Mouse (Mus musculus): ENCODE measurements around the gene Gm21767. TPM values are rescaled to one million over a fixed set of nuclear protein-coding genes. Genes with fewer than 3 reads are reported as not detected.
"Not testable (repeated sequence)": the region's sequence is repeated elsewhere in the genome, so short reads cannot be mapped to it uniquely, and the experiment has no call there.

Gm21767 gene
- not detected in 2 replicates for polyA plus RNA-seq (2014; fragmentation: Nextera tagmentation; extraction: Ambion mirVana)

DNA sequence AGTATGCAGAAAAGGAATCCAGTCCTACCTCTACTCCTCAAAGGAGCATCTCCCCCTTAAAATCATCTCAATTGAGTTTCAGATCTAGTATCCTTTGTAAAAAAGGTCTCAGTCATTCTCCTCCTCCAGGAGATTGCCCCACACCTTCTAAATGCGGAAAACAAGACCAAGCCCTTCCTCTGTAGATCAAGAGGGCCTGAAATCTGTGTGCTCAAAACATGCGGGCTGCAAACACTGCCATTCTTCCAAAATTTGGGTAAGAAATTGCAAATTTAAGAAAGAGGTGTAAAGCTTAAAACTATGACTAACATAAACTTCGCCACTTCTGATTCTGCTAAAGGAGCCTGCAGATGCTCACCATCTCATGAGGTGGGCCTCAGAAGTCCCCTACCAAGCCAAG lies at the start of gene Gm21767:
Gene Gm21767 (plus strand): TSS at position 301 of the 400 bp plus-strand sequence.
- DNase-seq (ENCODE audit: low spot score, missing footprints); H3K27ac ChIP-seq (ENCODE audit: low read depth, low read length); H3K9ac ChIP-seq (ENCODE audit: low read length); H3K4me1 ChIP-seq (ENCODE audit: control insufficient read depth, insufficient read depth, low read length); H3K36me3 ChIP-seq (ENCODE audit: control insufficient read depth, insufficient read depth, low read length); H3K4me2 ChIP-seq; H3K27me3 ChIP-seq (ENCODE audit: control insufficient read depth, insufficient read depth, low read length); ATAC-seq (ENCODE audit: low FRiP score); H3K9me3 ChIP-seq (ENCODE audit: control insufficient read depth, low read length); H3K4me3 ChIP-seq (ENCODE audit: low read depth, low read length): not testable (repeated sequence)
- no CpG with 5 or more reads among the region's 3 CpGs for WGBS

Data from midbrain, embryonic 11.5 days (tissue).